Mouse (Mus musculus): ENCODE data around the gene Zfp971.
"Not testable (repeated sequence)": the region's sequence is repeated elsewhere in the genome, so short reads cannot be mapped to it uniquely, and the experiment has no call there.

- TF ChIP-seq CTCF (IDR thresholded peaks at IDR 0.05; ENCODE audit: low read depth, low read length); POLR2A (IDR thresholded peaks at IDR 0.05; ENCODE audit: borderline replicate concordance, low read depth, low read length): not testable (repeated sequence)
These were observed 2.3 kb upstream of the Zfp971 start for GRCm38 (mm10) chr2:178020773-178021172.

Data from bone marrow macrophage, adult 2 months (primary cell).